Mouse (Mus musculus): Measurements from ENCODE around the gene Uaca. TPM values are rescaled to one million over a fixed set of nuclear protein-coding genes. Genes with fewer than 3 reads are reported as not detected.
A peak's percentile ranks its signal among the peaks of the same experiment; 100 is the strongest.

The Uaca gene
- polyA plus RNA-seq, 1 experiment from 2014 or later = 19.2 TPM

- WGBS (ENCODE audit: insufficient replicate concordance) = 40% methylated on average over 10 of the region's 10 CpGs
- H3K9ac ChIP-seq (ENCODE audit: low read depth, low read length) = no peak overlapping the region
- no peaks in the 10 kb centered on the region for H3K36me3 ChIP-seq (ENCODE audit: control insufficient read depth, insufficient read depth, low read length)
- H3K27me3 ChIP-seq (ENCODE audit: control insufficient read depth, insufficient read depth, low read length) = no peaks in the 10 kb centered on the region
- 0 out of 2 replicates have a peak, but pooled peaks cover 5% of the 10 kb centered on the region for H3K4me1 ChIP-seq (ENCODE audit: control insufficient read depth, insufficient read depth, low read length)
- H3K4me3 ChIP-seq (ENCODE audit: low read depth, low read length) = no peak overlapping the region
- H3K27ac ChIP-seq (ENCODE audit: low read depth, low read length) = no peak overlapping the region
- ATAC-seq (replicated peaks; ENCODE audit: insufficient number of reproducible peaks, low FRiP score, low TSS enrichment) = no peak
- H3K9me3 ChIP-seq (replicated peaks; ENCODE audit: control insufficient read depth, low read length) = no peaks in the 10 kb centered on the region
- H3K4me2 ChIP-seq = no peak overlapping the region
These were observed 4.7 kb downstream of the Uaca start for GRCm38 (mm10) chr9:60799061-60799460.

- no peaks in the 10 kb centered on the region for H3K27me3 ChIP-seq (ENCODE audit: control insufficient read depth, insufficient read depth, low read length)
- H3K9ac ChIP-seq (ENCODE audit: low read depth, low read length) = no peak overlapping the region
- H3K4me2 ChIP-seq = no peak overlapping the region
- no peak overlapping the region for H3K4me3 ChIP-seq (ENCODE audit: low read depth, low read length)
- H3K9me3 ChIP-seq (replicated peaks; ENCODE audit: control insufficient read depth, low read length) = no peaks in the 10 kb centered on the region
- ATAC-seq (replicated peaks; ENCODE audit: insufficient number of reproducible peaks, low FRiP score, low TSS enrichment) = no peak
- H3K36me3 ChIP-seq (ENCODE audit: control insufficient read depth, insufficient read depth, low read length) = no peaks in the 10 kb centered on the region
- H3K4me1 ChIP-seq (ENCODE audit: control insufficient read depth, insufficient read depth, low read length) = 0 out of 2 replicates have a peak, but pooled peaks cover 5% of the 10 kb centered on the region
- H3K27ac ChIP-seq (ENCODE audit: low read depth, low read length) = no peak overlapping the region
- 61% methylated on average over 8 of the region's 8 CpGs for WGBS (ENCODE audit: insufficient replicate concordance)
These were observed 6.5 kb downstream of the Uaca start for GRCm38 (mm10) chr9:60800663-60801382.

GRCm38 (mm10) chr9:60801746-60802145, 7.4 kb downstream of the Uaca start:
- Histone ChIP-seq H3K9ac (ENCODE audit: low read depth, low read length) (no peak overlapping the region), H3K36me3 (ENCODE audit: control insufficient read depth, insufficient read depth, low read length) (no peaks in the 10 kb centered on the region), H3K4me1 (ENCODE audit: control insufficient read depth, insufficient read depth, low read length) (0 out of 2 replicates have a peak, but pooled peaks cover 5% of the 10 kb centered on the region), H3K9me3 (replicated peaks; ENCODE audit: control insufficient read depth, low read length) (no peaks in the 10 kb centered on the region), H3K27me3 (ENCODE audit: control insufficient read depth, insufficient read depth, low read length) (no peaks in the 10 kb centered on the region), H3K4me3 (ENCODE audit: low read depth, low read length) (no peak overlapping the region), H3K27ac (ENCODE audit: low read depth, low read length) (no peak overlapping the region), H3K4me2 (no peak overlapping the region)
- ATAC-seq (replicated peaks; ENCODE audit: insufficient number of reproducible peaks, low FRiP score, low TSS enrichment) = no peak
- 47% methylated on average over 1 of the region's 1 CpGs for WGBS (ENCODE audit: insufficient replicate concordance)

GRCm38 (mm10) chr9:60802341-60802740, 8.0 kb downstream of the Uaca start:
- no peaks in the 10 kb centered on the region for H3K27me3 ChIP-seq (ENCODE audit: control insufficient read depth, insufficient read depth, low read length)
- 89% methylated on average over 5 of the region's 5 CpGs for WGBS (ENCODE audit: insufficient replicate concordance)
- H3K27ac ChIP-seq (ENCODE audit: low read depth, low read length) = no peak overlapping the region
- no peak overlapping the region for H3K4me2 ChIP-seq
- no peak overlapping the region for H3K4me3 ChIP-seq (ENCODE audit: low read depth, low read length)
- H3K4me1 ChIP-seq (ENCODE audit: control insufficient read depth, insufficient read depth, low read length) = peaks cover 6% of the 10 kb centered on the region; the same call in 1 of the 2 replicates
- no peak overlapping the region for H3K9ac ChIP-seq (ENCODE audit: low read depth, low read length)
- no peak for ATAC-seq (replicated peaks; ENCODE audit: insufficient number of reproducible peaks, low FRiP score, low TSS enrichment)
- no peaks in the 10 kb centered on the region for H3K9me3 ChIP-seq (replicated peaks; ENCODE audit: control insufficient read depth, low read length)
- no peaks in the 10 kb centered on the region for H3K36me3 ChIP-seq (ENCODE audit: control insufficient read depth, insufficient read depth, low read length)

GRCm38 (mm10) chr9:60806021-60806420, 11.7 kb downstream of the Uaca start:
- Histone ChIP-seq H3K27ac (ENCODE audit: low read depth, low read length) (no peak overlapping the region), H3K4me2 (no peak overlapping the region), H3K4me1 (ENCODE audit: control insufficient read depth, insufficient read depth, low read length) (peaks cover 4% of the 10 kb centered on the region; the same call in 1 of the 2 replicates), H3K4me3 (ENCODE audit: low read depth, low read length) (no peak overlapping the region), H3K9ac (ENCODE audit: low read depth, low read length) (no peak overlapping the region), H3K36me3 (ENCODE audit: control insufficient read depth, insufficient read depth, low read length) (no peaks in the 10 kb centered on the region), H3K27me3 (ENCODE audit: control insufficient read depth, insufficient read depth, low read length) (no peaks in the 10 kb centered on the region), H3K9me3 (replicated peaks; ENCODE audit: control insufficient read depth, low read length) (no peaks in the 10 kb centered on the region)
- WGBS (ENCODE audit: insufficient replicate concordance) = 88% methylated on average over 2 of the region's 2 CpGs
- no peak for ATAC-seq (replicated peaks; ENCODE audit: insufficient number of reproducible peaks, low FRiP score, low TSS enrichment)

GRCm38 (mm10) chr9:60807996-60808395, 13.7 kb downstream of the Uaca start:
- H3K27ac ChIP-seq (ENCODE audit: low read depth, low read length) = no peak overlapping the region
- ATAC-seq (replicated peaks; ENCODE audit: insufficient number of reproducible peaks, low FRiP score, low TSS enrichment) = no peak
- peaks cover 15% of the 10 kb centered on the region for H3K4me1 ChIP-seq (ENCODE audit: control insufficient read depth, insufficient read depth, low read length)
- no peak overlapping the region for H3K4me2 ChIP-seq
- no peaks in the 10 kb centered on the region for H3K36me3 ChIP-seq (ENCODE audit: control insufficient read depth, insufficient read depth, low read length)
- H3K9me3 ChIP-seq (replicated peaks; ENCODE audit: control insufficient read depth, low read length) = no peaks in the 10 kb centered on the region
- no peak overlapping the region for H3K4me3 ChIP-seq (ENCODE audit: low read depth, low read length)
- 89% methylated on average over 5 of the region's 5 CpGs for WGBS (ENCODE audit: insufficient replicate concordance)
- H3K27me3 ChIP-seq (ENCODE audit: control insufficient read depth, insufficient read depth, low read length) = no peaks in the 10 kb centered on the region
- H3K9ac ChIP-seq (ENCODE audit: low read depth, low read length) = no peak overlapping the region

GRCm38 (mm10) chr9:60813139-60813880, 19.0 kb downstream of the Uaca start:
- Histone ChIP-seq H3K9me3 (replicated peaks; ENCODE audit: control insufficient read depth, low read length) (no peaks in the 10 kb centered on the region), H3K4me2 (peak overlapping the region; percentile 58), H3K4me3 (ENCODE audit: low read depth, low read length) (peak overlapping the region; percentile 22), H3K4me1 (ENCODE audit: control insufficient read depth, insufficient read depth, low read length) (peaks cover 34% of the 10 kb centered on the region), H3K27me3 (ENCODE audit: control insufficient read depth, insufficient read depth, low read length) (no peaks in the 10 kb centered on the region), H3K27ac (ENCODE audit: low read depth, low read length) (peak overlapping the region; percentile 84), H3K36me3 (ENCODE audit: control insufficient read depth, insufficient read depth, low read length) (no peaks in the 10 kb centered on the region), H3K9ac (ENCODE audit: low read depth, low read length) (peak overlapping the region; percentile 47; the same call in 1 of the 2 replicates)
- WGBS (ENCODE audit: insufficient replicate concordance) = 2% methylated on average over 11 of the region's 11 CpGs
- ATAC-seq (replicated peaks; ENCODE audit: insufficient number of reproducible peaks, low FRiP score, low TSS enrichment) = peak; percentile 90

GRCm38 (mm10) chr9:60815502-60815901, 21.2 kb downstream of the Uaca start:
- Histone ChIP-seq H3K9me3 (replicated peaks; ENCODE audit: control insufficient read depth, low read length) (no peaks in the 10 kb centered on the region), H3K4me2 (no peak overlapping the region), H3K4me1 (ENCODE audit: control insufficient read depth, insufficient read depth, low read length) (peaks cover 34% of the 10 kb centered on the region), H3K36me3 (ENCODE audit: control insufficient read depth, insufficient read depth, low read length) (no peaks in the 10 kb centered on the region), H3K9ac (ENCODE audit: low read depth, low read length) (no peak overlapping the region), H3K4me3 (ENCODE audit: low read depth, low read length) (no peak overlapping the region), H3K27me3 (ENCODE audit: control insufficient read depth, insufficient read depth, low read length) (no peaks in the 10 kb centered on the region), H3K27ac (ENCODE audit: low read depth, low read length) (no peak overlapping the region)
- 90% methylated on average over 8 of the region's 8 CpGs for WGBS (ENCODE audit: insufficient replicate concordance)
- ATAC-seq (replicated peaks; ENCODE audit: insufficient number of reproducible peaks, low FRiP score, low TSS enrichment) = no peak
